Mouse (Mus musculus): Measurements from ENCODE around the gene Rhof. TPM values are rescaled to one million over a fixed set of nuclear protein-coding genes. Genes with fewer than 3 reads are reported as not detected.

Rhof gene
- polyA plus RNA-seq, 1 experiment from 2014 or later: 5.6 TPM

- 92% methylated on average over 15 of the region's 15 CpGs for WGBS
- H3K4me2 ChIP-seq: no peak overlapping the region
- H3K9me3 ChIP-seq: no peaks in the 10 kb centered on the region
- no peak overlapping the region for H3K27ac ChIP-seq
- H3K4me1 ChIP-seq: no peaks in the 10 kb centered on the region
- H3K27me3 ChIP-seq: no peaks in the 10 kb centered on the region
- ATAC-seq (ENCODE audit: insufficient number of reproducible peaks, insufficient read depth, low FRiP score, low TSS enrichment, low read depth): no peak
- no peak overlapping the region for H3K4me3 ChIP-seq
- no peak overlapping the region for H3K9ac ChIP-seq
- peaks cover 89% of the 10 kb centered on the region for H3K36me3 ChIP-seq
Measured at GRCm38 (mm10) chr5:123159866-123160265, 27.4 kb upstream of the Rhof start.

- peaks cover 89% of the 10 kb centered on the region for H3K36me3 ChIP-seq
- 90% methylated on average over 4 of the region's 4 CpGs for WGBS
Measured at GRCm38 (mm10) chr5:123159446-123159845, 27.0 kb upstream of the Rhof start.

GRCm38 (mm10) chr5:123157972-123158371 lies 25.5 kb upstream of the Rhof start:
- Histone ChIP-seq H3K27me3 (no peaks in the 10 kb centered on the region), H3K4me2 (no peak overlapping the region), H3K9me3 (no peaks in the 10 kb centered on the region), H3K9ac (no peak overlapping the region), H3K27ac (no peak overlapping the region), H3K36me3 (peaks cover 89% of the 10 kb centered on the region), H3K4me1 (no peaks in the 10 kb centered on the region), H3K4me3 (no peak overlapping the region)
- no peak for ATAC-seq (ENCODE audit: insufficient number of reproducible peaks, insufficient read depth, low FRiP score, low TSS enrichment, low read depth)
- WGBS: 89% methylated on average over 4 of the region's 4 CpGs

More at GRCm38 (mm10) chr5:123159446-123159845, 27.0 kb upstream of the Rhof start:
- Histone ChIP-seq H3K4me2 (no peak overlapping the region), H3K27me3 (no peaks in the 10 kb centered on the region), H3K9me3 (no peaks in the 10 kb centered on the region), H3K4me1 (no peaks in the 10 kb centered on the region), H3K4me3 (no peak overlapping the region), H3K27ac (no peak overlapping the region), H3K9ac (no peak overlapping the region)
- no peak for ATAC-seq (ENCODE audit: insufficient number of reproducible peaks, insufficient read depth, low FRiP score, low TSS enrichment, low read depth)

- Histone ChIP-seq H3K27me3 (no peaks in the 10 kb centered on the region), H3K9me3 (no peaks in the 10 kb centered on the region), H3K4me1 (no peaks in the 10 kb centered on the region), H3K9ac (0 out of 2 replicates have a peak overlapping the region, but pooled peaks have one; percentile 36), H3K4me3 (no peak overlapping the region), H3K36me3 (peaks cover 89% of the 10 kb centered on the region), H3K4me2 (no peak overlapping the region), H3K27ac (no peak overlapping the region)
- 86% methylated on average over 12 of the region's 12 CpGs for WGBS
- ATAC-seq (ENCODE audit: insufficient number of reproducible peaks, insufficient read depth, low FRiP score, low TSS enrichment, low read depth): no peak
Measured at GRCm38 (mm10) chr5:123156763-123157162, 24.3 kb upstream of the Rhof start.

GRCm38 (mm10) chr5:123155425-123155824 lies 22.9 kb upstream of the Rhof start:
- Histone ChIP-seq H3K9ac (no peak overlapping the region), H3K4me2 (no peak overlapping the region), H3K4me1 (peaks cover 13% of the 10 kb centered on the region), H3K27ac (no peak overlapping the region), H3K9me3 (no peaks in the 10 kb centered on the region), H3K36me3 (peaks cover 86% of the 10 kb centered on the region), H3K27me3 (no peaks in the 10 kb centered on the region), H3K4me3 (no peak overlapping the region)
- 49% methylated on average over 7 of the region's 7 CpGs for WGBS
- ATAC-seq (ENCODE audit: insufficient number of reproducible peaks, insufficient read depth, low FRiP score, low TSS enrichment, low read depth): no peak

- H3K27me3 ChIP-seq: no peaks in the 10 kb centered on the region
- H3K9me3 ChIP-seq: no peaks in the 10 kb centered on the region
- H3K27ac ChIP-seq: no peak overlapping the region
- H3K4me1 ChIP-seq: peaks cover 38% of the 10 kb centered on the region
- no peak for ATAC-seq (ENCODE audit: insufficient number of reproducible peaks, insufficient read depth, low FRiP score, low TSS enrichment, low read depth)
- no peak overlapping the region for H3K4me2 ChIP-seq
- H3K36me3 ChIP-seq: peaks cover 81% of the 10 kb centered on the region
- no peak overlapping the region for H3K4me3 ChIP-seq
- no peak overlapping the region for H3K9ac ChIP-seq
- WGBS: 64% methylated on average over 1 of the region's 1 CpGs
Measured at GRCm38 (mm10) chr5:123152901-123153300, 20.4 kb upstream of the Rhof start.

- Histone ChIP-seq H3K27me3 (no peaks in the 10 kb centered on the region), H3K4me2 (no peak overlapping the region), H3K4me3 (no peak overlapping the region), H3K9ac (no peak overlapping the region), H3K9me3 (no peaks in the 10 kb centered on the region), H3K36me3 (peaks cover 81% of the 10 kb centered on the region), H3K27ac (0 out of 2 replicates have a peak overlapping the region, but pooled peaks have one; percentile 39), H3K4me1 (peaks cover 38% of the 10 kb centered on the region)
- 94% methylated on average over 19 of the region's 19 CpGs for WGBS
- ATAC-seq (ENCODE audit: insufficient number of reproducible peaks, insufficient read depth, low FRiP score, low TSS enrichment, low read depth): no peak
Measured at GRCm38 (mm10) chr5:123151707-123152362, 19.3 kb upstream of the Rhof start.

- H3K4me2 ChIP-seq: peak overlapping the region; percentile 68
- peak overlapping the region; percentile 41 for H3K4me3 ChIP-seq
- peak overlapping the region; percentile 62 for H3K9ac ChIP-seq
- no peak for ATAC-seq (ENCODE audit: insufficient number of reproducible peaks, insufficient read depth, low FRiP score, low TSS enrichment, low read depth)
- H3K9me3 ChIP-seq: no peaks in the 10 kb centered on the region
- H3K27me3 ChIP-seq: no peaks in the 10 kb centered on the region
- WGBS: 39% methylated on average over 7 of the region's 7 CpGs
- H3K36me3 ChIP-seq: peaks cover 83% of the 10 kb centered on the region
- peak overlapping the region; percentile 39; the same call in 1 of the 2 replicates for H3K27ac ChIP-seq
- peaks cover 43% of the 10 kb centered on the region for H3K4me1 ChIP-seq
Measured at GRCm38 (mm10) chr5:123151077-123151476, 18.6 kb upstream of the Rhof start.

- H3K27me3 ChIP-seq: no peaks in the 10 kb centered on the region
- H3K27ac ChIP-seq: peak overlapping the region; percentile 39; the same call in 1 of the 2 replicates
- peak overlapping the region; percentile 68 for H3K4me2 ChIP-seq
- H3K9me3 ChIP-seq: no peaks in the 10 kb centered on the region
- no peak for ATAC-seq (ENCODE audit: insufficient number of reproducible peaks, insufficient read depth, low FRiP score, low TSS enrichment, low read depth)
- H3K4me1 ChIP-seq: peaks cover 47% of the 10 kb centered on the region
- 38% methylated on average over 7 of the region's 7 CpGs for WGBS
- H3K4me3 ChIP-seq: peak overlapping the region; percentile 41
- H3K36me3 ChIP-seq: peaks cover 84% of the 10 kb centered on the region
- peak overlapping the region; percentile 62 for H3K9ac ChIP-seq
Measured at GRCm38 (mm10) chr5:123150641-123151040, 18.1 kb upstream of the Rhof start.

GRCm38 (mm10) chr5:123149451-123150400 lies 17.2 kb upstream of the Rhof start:
- Histone ChIP-seq H3K36me3 (peaks cover 81% of the 10 kb centered on the region), H3K4me3 (peak overlapping the region; percentile 41), H3K4me2 (peak overlapping the region; percentile 68), H3K9ac (peak overlapping the region; percentile 62), H3K4me1 (peaks cover 56% of the 10 kb centered on the region), H3K27me3 (no peaks in the 10 kb centered on the region), H3K9me3 (no peaks in the 10 kb centered on the region), H3K27ac (no peak overlapping the region; the same call in 1 of the 2 replicates)
- WGBS: 9% methylated on average over 19 of the region's 19 CpGs
- peak; percentile 75; the same call in 1 of the 2 replicates for ATAC-seq (ENCODE audit: insufficient number of reproducible peaks, insufficient read depth, low FRiP score, low TSS enrichment, low read depth)

- H3K4me2 ChIP-seq: no peak overlapping the region
- H3K9me3 ChIP-seq: no peaks in the 10 kb centered on the region
- ATAC-seq (ENCODE audit: insufficient number of reproducible peaks, insufficient read depth, low FRiP score, low TSS enrichment, low read depth): no peak
- H3K4me3 ChIP-seq: 0 out of 2 replicates have a peak overlapping the region, but pooled peaks have one; percentile 6
- H3K27ac ChIP-seq: no peak overlapping the region
- no peaks in the 10 kb centered on the region for H3K27me3 ChIP-seq
- 89% methylated on average over 25 of the region's 25 CpGs for WGBS
- H3K36me3 ChIP-seq: peaks cover 70% of the 10 kb centered on the region
- H3K9ac ChIP-seq: peak overlapping the region; percentile 51
- H3K4me1 ChIP-seq: peaks cover 69% of the 10 kb centered on the region
Measured at GRCm38 (mm10) chr5:123148073-123148722, 15.7 kb upstream of the Rhof start.

All from embryonic facial prominence, embryonic 13.5 days (tissue).